Mouse (Mus musculus) layer of hippocampus, postnatal 10 days (tissue): ENCODE measurements around the gene Dlg1. TPM values are rescaled to one million over a fixed set of nuclear protein-coding genes. Genes with fewer than 3 reads are reported as not detected.

ENCODE experiments used
- DNase-seq, 2 experiments: peaks; one replicate each; pipeline ENCODE4 v3.0.0; 2021; ENCODE audit warnings: low spot score in 2 of 2
- total RNA-seq, 2 experiments: library from RNA; stranded (reverse); gene quantifications; 2 replicates each; pipeline ENCODE4 v1.2.3; 2021

Dlg1 gene
- total RNA-seq, 2 experiments from 2014 or later = 49.9 to 59.7 TPM

DNA sequence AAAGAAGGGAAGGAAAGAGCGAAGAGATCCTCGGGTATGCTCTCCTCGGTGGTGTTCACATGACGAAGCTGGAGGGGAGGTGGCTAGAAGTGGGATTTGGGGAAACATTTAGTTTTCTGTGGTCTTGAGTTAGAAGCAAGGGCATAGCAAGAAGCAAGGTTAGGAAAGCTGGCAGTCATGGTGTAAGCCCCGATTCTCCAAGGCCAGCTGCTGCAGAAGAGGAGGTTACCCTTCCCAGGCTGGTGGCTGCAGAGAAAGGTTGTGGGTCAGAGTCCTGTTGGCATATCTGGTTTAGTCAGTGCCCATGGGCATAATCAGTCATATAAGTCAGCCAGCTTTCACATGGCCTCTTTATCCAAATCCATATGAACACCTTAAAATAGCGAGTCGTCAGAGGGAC, 9.2 kb upstream of the Dlg1 start:
- no peak for DNase-seq

DNA sequence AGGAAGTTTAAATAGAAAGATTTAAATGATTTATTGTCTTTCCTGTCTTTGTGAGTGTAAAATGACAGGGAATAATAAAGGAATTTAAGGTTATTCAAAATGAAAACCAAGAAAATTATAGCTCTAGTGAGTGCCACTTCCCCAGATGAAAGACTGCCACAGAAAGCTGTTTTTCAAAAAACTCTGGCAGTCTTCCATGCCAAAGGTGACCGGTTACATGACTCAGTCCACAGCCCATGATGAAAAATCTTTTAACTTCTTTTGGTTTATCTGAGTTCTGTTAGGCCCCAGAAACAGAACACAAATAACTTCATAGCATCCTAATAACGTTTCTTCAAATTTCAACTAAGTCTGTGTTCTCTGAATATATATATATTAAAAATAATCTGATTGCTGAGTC, 7.7 kb upstream of the Dlg1 start:
- no peak for DNase-seq

DNA sequence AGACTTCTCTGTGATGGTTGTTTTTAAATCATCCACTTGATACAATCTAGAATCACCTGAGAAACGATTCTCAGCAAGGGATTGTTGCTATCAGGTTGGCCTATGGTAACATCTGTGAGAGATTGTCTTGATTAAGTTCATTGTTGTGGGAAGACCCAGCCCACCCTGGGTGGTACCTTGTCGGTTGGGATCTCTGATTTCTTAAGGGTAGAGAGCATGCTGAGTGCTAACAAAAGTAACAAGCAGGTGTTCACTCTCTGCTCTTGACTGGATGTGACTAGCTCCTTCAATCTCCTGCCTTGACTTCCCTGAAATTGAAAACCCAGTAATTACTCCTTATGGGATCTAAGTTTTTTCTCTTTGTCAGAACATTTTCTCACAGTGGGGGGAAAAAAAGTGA, 5.7 kb upstream of the Dlg1 start:
- no peak for DNase-seq

DNA sequence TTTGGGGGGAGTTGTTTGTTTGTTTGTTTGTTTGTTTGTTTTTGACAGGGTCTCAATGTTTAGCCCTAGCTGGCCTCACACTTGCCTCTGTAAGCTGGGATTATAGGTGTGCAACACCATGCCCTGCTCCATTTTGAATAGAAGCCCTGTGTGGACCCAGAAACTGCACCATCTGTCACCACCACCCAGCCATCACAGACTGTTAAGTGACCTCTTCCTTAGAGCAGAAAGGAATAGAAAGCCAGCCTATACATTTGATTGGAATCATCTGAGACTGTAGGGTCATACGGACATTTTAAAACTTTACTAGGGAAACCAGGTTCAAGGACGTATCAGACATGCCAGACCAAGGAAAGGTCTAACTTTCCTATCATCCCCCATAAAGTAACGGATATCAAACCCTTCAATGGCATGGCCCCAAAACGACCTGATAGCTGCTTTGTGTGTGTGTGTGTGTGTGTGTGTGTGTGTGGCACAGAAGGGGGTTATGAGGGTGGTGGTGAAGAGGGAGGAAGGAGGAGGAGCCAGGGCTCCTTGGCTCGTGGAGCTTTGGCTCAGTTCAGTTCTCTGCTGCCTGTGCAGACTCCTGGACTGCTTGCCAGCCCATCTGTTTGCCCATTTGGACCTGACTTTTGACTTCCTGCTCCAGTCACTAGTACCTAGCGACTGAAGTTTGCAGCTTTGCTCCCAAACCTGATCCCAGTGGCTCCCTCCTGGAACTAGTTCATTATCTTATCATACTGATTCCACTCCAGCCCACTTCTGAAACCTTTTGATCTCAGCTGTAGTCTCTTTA, 4.5 kb upstream of the Dlg1 start:
- DNase-seq = no peak

DNA sequence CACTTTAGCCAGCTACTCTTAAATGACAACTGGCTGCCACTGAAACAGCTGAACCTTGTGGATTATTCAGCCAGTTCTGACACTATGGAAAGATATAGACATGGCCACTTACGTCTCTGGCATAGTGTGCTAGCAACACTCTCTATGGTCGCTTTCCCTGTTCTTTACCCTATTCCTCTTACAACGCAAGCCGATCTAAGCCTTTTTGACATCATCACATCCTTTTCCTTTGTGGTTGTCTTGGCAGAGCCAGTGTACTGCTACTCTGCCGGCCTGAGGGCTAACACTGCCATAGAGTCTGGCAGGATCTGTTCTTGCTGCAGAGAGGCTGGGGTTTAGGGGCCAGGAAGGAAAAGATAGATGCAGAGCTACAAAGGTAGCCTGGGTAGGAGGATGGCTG, 3.8 kb upstream of the Dlg1 start:
- DNase-seq = no peak

DNA sequence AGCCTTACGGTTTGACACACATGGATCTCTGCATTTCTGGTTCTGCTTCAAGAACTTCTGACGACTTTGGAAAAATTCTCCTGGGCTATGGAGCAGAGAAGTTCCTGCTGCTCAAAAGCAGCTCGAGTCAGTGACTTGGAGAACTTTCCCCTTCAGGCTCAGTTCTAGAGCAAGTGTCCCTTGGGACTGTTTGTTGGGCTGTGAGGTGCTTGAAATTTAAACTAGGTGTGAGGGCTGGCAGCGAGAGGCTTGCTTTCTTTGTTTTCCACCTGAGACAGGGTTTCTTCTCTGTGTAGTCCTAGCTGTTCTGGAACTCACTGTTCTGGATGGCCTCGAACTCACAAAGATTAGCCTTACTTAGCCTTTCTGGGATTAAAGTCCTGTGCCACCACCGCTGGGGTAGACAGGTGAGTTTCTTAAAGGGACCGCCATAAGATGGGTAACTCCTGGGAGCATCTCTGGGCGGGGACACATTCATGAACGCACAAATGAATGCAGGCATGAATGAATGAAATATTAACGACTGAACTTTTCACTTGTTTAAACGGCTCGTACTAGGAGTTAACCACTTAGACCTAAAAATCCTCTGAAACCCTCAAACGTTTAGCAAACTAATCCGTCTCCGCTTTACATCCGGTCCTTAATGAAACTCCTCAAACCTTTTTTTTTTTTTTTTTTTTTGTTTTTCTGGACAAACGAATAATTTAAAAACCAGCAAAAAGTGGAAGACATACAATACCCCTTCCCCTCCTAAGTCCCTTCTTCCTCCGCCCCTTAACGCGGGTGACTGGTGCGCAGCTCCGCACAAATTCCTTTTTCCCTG, 476 bp upstream of the Dlg1 start:
- DNase-seq = no peak

DNA sequence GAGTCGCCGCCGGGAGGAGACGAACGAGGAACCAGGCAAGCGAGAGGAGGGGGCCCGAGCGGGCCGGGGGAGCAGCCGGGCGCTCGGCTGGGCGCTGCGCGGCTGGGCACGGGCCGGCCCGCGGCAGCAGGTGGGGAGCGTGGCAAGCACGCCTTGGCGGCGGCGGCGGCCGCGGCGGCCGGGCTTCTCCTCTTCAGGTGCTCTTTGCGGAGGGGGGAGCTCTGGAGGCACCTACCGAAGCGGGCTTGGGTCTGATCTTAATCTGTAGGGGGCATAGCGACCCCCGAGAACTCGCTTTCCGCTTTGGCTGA, 999 bp downstream of the Dlg1 start:
- no peak for DNase-seq

DNA sequence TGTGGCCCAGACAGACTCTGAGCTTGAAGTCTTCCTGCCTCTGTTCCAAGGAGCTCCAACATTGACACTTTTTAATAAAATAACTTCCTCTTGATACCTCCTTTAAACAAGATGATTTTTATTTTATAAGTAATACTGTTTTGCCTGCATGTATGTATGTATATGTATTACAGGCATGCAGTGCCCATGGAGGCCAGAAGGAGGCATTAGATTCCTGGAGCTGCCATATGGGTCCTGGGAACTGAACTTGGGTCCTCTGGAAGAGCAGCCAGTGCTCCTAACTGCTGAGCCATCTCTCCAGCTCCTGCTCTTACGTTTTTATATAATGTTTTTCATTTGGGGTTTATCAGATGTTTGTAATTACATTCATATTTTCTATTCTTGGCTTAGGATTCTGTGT, 9.0 kb downstream of the Dlg1 start:
- no peak for DNase-seq

DNA sequence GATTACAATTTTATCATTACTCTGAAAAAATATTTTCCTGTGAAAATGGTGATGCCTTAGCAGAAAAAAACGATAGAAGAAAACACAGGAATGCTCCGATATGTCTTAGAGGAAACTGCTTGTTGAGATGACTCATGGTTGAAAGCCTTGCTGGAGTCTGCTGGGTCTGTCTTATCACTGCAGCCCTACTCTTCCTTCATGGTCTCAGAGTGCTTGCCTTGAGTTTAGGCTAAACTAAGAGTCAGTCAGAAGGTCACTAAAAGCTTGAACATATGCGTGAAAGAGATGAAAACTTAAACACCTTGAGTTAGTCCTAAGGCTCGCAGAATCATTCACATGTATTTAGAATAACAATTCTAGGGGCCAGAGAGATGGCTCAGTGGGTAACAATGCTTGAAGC, 14.2 kb downstream of the Dlg1 start:
- no peak for DNase-seq

DNA sequence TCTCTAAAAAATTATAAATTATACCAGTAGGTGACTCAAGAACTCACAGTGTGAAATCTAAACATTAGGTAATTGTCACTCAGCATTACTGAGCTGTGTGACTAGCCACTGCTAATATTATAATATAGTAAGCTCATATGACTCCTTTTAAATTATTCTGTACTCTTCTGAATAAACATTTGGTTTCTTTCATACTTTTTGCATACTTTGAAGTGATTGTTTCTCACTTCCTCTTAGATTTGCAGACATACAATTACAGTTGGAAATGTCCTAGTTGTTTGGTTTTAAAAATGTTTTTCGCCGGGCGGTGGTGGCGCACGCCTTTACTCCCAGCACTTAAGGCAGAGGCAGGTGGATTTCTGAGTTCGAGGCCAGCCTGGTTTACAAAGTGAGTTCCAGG, 19.0 kb downstream of the Dlg1 start:
- DNase-seq = no peak

DNA sequence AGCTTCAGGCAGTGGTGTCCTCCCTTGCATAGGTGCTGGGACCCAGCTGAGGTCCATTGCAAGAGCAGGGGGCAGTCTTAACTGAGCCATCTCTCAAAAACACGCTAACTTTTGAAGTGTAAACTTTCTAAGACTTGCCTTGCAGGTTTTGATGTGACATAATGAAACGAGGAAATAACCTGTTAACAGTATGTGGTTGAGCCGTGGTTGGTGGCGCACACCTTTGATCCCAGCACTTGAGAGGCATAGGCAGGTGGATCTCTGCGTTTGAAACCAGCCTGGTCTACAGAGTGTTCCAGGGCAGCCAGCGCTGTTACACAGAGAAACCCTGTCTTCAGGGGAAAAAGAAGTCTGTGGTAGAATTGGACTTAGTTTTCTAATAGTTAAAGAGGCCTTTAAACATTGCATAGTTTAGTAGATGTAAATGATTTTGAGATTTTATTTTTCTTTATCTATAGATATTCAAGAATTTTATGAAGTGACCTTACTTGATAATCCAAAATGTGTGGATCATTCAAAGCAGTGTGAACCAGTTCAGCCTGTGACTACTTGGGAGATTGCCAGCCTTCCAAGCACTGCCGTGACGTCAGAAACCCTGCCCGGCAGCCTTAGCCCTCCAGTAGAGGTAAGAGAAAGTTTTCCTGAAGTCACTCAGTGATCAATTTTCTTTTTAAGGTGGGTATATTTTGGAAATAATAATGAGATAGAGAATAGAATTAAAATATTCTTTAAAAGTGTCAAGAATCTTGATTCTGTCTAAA, 20.6 kb downstream of the Dlg1 start:
- no peak for DNase-seq

DNA sequence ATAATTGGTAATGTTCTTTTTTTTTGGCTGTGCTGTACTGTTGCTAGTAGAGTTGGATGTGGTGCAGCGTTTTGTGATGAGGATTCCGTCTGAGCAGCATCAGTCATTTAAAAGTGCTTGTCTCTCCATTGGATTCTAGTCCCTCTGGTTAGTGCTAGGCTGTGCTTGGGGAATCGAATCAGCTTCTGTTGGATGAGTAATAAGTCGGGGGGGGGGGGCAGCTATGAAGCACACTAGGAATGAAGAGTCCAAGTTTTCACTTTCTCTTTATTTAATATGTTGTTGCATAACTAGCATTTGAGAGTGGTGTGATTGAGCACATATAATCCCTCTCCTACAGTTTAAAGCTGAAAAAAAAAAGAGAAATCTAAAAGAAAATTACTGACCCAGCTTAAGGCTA, 21.5 kb downstream of the Dlg1 start:
- DNase-seq = no peak

DNA sequence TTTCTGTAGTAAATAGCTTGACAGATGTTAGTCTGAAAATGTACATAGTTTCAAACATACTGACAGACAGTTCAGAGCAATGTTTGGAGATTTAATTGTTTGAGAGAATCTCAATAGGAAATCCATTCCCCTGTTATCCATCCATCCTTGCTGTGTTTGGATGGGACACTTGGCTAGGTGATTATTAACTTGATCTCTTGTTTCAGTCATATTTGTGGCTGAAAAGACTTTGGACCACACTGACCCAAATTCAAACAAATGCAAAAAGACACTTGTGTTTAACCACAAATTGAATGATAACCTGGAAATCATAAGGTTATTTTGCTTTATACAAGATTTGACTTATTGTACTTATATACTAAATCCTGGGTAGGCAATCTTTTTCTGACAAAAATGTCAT, 24.5 kb downstream of the Dlg1 start:
- no peak for DNase-seq

DNA sequence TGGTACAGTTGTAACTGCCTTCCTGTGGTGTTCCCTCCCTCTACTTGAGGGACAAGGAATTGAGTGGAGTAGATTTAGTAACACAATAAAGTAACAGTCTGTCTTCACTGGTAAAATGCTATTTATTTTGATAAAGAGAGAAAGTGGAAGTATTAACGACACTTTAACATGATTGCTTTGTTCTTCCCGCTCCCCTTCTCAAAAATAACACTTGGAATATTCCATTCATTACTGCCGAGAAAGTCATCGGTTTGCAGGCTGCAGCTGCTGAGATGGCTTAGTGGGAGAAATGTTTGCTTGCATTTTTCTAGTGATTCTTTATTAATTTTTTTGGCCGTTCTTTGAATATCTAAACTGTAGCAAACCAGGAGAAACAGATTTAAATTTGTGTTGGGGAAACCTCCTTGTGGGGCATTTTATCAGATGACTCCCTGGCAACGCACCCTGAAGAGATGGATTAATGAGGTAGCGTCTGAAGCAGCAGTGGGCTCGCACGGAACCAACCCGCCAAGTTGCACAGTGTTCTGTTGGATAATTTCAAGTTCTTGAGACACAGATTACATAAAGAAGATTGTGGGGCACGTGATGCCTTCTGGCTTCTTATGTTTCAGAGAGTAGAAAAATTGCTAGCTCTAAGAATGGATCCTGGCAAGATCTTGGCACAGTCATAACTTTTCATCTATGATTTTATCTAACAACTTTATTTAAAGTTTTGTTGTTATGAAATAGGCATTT, 32.2 kb downstream of the Dlg1 start:
- DNase-seq = peak; percentile 10 to 19

DNA sequence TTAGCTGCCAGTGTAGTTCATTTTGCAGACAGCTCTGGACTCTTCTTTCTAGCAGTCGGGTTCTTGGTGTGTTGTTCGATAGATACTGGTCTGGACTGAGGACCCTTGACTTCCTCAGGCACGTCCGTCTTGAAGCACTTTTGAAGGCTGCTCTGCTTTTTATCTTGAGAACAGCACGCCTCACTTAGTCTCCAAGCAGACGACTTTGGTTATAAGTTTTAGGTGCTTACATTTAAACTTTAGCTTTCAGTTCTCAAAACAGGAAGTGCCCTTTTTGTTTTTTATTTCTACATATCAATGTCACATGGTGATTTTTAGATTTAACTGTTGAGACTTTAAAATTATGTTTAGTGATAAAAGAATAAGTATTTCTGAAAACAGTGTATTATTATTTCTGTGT, 33.1 kb downstream of the Dlg1 start:
- peak in 1 of 2 experiments; percentile 11 for DNase-seq

DNA sequence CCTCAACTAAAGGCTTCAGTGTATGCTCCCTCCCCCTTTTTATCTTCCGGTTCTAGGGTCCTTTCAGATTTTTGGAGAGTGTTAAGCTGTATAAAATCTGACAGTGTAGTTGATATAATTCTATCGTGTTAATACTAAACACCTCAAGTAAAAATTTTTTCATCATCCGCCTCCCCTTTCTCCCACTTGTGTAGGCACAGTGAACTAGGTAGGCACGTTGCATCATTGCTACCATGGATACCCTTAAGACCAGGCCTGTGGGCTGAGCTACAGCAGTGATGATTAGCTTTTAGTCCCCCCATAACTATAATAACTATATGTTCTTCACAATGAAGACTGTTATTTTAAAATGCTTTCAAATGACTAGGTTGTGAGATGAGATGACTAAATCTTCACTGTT, 34.1 kb downstream of the Dlg1 start:
- no peak for DNase-seq

DNA sequence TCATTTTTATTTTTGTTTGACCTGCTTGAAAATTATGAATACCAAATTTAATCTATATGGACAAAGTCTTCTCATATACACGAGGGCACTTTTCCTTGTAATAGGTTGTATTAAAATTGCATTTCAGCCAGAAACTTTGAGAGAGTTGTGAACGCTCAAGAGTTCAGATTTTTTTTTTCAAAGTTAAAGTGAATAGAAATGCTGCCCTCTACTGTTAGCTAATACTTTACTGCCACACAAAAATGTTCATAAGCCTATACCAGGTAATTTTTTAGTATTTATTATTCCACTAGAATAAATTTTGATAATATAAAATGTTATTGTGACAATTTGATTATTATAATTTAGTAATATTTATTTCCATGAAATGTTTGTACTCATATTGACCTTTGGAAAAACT, 42.0 kb downstream of the Dlg1 start:
- no peak for DNase-seq

DNA sequence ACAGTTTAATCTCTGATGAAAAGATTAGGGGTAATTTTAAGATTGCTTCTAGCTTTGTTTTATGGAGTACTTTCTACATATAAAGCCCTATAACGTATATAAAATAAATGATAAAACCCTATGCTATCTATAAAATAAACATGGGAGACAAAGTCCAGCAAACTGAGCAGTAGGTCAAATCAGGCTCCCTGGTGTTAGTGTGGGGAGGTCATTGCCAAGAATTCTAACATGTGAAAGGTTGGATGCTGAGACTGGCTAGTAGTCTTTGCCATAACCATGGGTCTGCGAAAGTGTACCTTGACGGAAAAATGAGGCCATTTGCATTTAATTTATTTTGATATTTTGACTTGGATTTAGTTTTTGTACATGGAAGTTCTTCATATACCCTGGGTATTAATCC, 42.7 kb downstream of the Dlg1 start:
- no peak for DNase-seq

DNA sequence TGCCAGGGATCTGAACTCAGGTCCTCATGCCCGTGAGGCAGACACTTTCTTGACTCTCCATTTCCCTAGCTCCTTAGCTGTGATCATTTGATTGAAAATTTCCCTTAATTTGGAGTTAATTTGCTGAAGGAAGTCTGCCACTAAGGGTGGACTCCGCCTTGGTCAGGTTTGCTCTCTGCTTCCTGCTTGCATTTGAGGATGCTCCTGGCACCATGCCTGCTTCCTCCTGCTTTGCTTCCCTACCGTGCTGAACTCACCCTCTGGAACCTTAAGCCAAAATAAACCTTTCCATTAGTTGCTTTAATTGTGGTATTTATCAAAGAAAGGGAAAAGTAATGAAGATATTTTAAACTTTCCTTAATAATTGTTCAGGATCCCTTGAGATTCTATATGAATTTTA, 44.1 kb downstream of the Dlg1 start:
- DNase-seq = no peak

DNA sequence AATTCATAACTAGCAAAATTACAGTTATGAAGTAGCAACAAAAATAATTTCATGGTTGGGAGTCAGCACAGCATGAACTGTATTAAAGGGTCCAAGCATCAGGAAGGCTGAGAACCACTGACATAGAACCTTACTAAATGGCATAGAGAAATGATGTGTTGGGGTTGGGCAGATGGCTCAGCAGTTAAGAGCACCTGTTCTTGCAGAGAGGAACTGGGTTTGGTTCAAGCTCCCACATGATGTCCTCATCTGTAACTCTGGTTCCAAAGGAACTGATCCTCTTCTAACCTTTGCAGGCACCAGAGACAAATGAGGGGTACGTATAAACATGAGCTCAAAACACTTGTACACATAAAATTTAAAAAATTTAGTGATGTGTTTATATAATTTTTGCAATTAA, 59.7 kb downstream of the Dlg1 start:
- DNase-seq = no peak

DNA sequence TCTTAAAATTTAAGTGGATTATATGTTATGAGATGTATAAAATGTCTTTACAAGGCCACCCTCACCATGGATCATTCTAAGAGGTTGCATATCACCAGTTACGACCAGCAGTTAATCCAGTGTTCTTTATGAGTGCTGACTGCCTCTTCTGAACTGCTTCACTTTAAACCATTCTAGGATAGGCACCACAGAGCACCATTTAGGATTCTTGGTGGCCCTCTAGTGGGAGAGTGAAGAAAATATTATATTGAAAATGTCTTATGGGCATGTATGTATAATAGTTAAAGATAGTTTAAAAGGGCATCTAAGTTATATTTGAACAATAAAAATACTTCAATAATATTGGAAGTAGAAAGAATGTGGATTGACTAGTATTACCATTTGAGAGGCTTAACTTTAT, 60.9 kb downstream of the Dlg1 start:
- DNase-seq = no peak

DNA sequence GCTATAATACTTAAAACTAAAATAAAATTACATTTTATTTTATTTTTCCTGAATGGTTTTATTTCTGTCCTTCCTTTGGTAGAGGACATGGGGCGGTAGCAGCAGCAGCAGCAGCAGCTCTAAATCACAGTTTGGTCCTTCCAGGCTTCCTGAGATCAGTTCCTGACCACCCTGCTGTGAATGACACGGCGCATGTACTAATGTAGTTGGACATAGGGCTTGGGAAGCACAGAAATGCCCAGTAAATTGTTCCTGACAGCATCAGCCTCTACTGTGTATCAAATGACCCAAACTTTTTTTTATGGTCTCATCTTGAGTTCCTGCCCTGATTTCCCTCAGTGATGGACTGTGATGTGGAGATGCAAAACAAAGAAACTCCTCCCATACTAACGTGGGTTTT, 61.6 kb downstream of the Dlg1 start:
- no peak for DNase-seq
